Mouse (Mus musculus): Measurements from ENCODE around the gene Lsamp.

Lsamp gene

GRCm38 (mm10) chr16:41888546-41889165 lies 1904.5 kb downstream of the Lsamp start:
- intact Hi-C loops (cut with DNase I): no loop called here

- intact Hi-C loops (cut with DNase I): no loop called here
Measured at GRCm38 (mm10) chr16:41900783-41901182, 1916.6 kb downstream of the Lsamp start.

GRCm38 (mm10) chr16:41903654-41904053 lies 1919.5 kb downstream of the Lsamp start:
- intact Hi-C loops (cut with DNase I): no loop called here

DNA sequence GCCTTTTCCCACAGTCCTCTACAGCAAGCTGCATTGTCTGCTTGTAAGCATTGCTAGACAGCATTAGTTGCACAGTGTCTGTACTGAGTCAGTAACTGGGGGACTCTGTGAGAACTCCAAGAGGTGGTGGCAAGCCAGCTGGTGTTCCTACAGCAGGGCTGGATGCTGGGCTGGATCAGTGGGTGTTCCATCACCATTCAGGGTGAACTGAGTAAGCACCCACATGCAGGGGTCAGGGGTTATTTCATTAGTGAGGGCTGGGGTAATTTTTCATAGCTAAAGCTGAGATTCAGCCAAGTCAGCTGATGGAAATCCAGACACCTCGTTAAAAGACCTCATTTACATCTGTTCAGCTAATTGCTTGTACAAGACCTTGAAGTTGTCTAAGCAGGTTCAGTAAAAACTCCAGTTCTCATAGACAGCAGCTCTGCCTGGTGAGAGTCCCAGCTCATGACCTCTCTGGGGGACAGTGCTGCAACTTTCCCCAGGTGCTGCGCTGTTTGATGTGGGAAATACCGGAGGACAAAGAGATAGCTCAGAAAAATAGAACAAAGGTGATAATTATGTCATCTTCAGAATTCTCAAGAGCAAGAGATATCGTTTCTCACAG lies 1928.5 kb downstream of the Lsamp start:
- intact Hi-C loops (cut with DNase I): no loop called here

DNA sequence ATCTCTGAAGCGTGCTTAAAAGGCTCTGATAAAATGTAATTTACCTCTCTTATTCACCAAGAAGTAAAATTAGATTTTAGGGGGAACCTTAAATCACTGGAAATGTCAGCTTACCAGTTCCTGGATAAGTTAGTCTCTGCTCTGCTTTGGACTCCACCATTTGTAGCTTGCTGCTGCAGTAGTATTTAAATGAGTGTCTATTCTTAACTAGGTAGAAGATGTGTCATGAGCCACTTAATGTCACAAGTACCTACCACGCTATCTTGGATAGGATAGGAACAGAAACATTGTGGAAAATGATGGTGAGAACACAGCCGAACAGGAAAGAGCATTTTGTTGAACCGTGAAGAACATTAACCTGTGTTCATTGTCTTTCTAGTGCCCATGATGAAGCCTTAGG lies 1929.2 kb downstream of the Lsamp start:
- intact Hi-C loops (cut with DNase I): no loop called here

DNA sequence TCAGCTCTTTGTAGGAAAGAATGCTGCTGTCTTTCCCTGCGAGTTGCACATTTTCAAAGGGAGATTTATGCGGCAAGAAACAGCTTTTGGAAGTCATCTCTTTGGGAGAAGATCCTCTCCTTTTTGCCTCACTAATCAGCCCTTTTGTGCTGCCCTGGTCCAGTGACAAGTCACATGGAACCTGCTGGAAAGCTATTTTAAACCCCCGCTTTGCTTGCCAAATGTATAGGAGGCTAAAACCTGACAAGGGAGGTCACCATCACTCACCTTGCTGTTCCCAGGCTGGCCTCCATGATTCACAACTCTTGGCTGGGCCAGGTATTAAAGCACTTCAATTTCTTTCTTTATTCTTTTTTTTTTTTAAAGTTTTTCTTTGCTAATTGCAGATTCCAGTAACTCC lies 1932.2 kb downstream of the Lsamp start:
- intact Hi-C loops (cut with DNase I): no loop called here

DNA sequence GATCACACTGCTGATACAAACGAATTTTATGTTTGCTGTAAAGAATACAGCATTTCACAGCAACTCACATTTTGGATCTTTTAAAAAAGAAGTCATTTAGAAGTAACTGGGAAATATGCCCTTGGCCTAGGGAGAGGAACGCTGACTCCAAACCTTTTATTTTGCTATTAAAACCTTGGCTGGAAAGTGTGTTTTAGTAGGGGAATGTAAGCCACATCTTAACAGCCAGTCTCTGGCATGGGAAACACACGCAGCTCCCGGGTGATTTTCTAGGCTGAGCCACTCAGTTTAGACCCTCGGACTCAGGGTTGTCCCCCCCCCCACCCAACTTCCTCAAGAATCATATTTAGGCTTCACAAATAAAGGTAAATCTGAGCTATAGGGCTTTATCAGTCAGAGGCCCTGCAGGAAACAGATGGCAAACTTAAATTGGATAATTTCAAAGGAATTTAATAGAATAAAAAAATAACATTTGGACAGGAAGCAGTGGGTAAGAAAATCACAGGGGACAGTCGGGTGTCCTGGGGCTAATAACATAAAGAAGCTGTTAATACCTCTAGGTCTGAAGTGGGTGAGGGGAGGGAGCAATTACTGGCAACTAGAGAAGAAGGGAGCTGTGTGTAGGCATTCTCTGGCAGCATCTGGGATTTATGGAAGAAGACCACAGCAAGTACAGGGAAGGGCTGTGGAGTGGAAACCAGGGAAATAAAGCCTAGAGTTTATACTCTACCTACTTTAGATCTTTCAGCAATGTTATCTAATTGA lies 1933.1 kb downstream of the Lsamp start:
- intact Hi-C loops (cut with DNase I): no loop called here

- intact Hi-C loops (cut with DNase I): no loop called here
Measured at GRCm38 (mm10) chr16:41929546-41929945, 1945.4 kb downstream of the Lsamp start.

DNA sequence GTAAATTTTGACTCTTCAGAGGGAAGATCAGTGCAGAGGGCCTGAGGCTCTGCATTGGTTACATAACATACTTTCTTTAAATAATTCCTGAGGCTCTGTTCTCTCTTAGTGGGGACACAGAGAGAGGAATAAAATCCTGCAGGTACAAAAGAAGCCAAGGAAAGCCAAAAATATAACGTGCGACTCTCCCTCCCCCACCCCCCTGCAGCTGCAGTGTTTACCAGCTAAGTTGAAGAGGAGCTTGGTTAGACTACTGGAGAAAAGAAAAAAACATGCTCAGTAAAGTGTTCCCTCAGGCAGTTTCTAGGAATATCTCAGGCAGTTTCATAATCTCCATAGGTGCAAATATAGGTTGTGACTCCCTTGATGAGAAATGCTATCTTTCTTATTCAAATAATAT lies 1951.5 kb downstream of the Lsamp start:
- intact Hi-C loops (cut with DNase I): no loop called here

DNA sequence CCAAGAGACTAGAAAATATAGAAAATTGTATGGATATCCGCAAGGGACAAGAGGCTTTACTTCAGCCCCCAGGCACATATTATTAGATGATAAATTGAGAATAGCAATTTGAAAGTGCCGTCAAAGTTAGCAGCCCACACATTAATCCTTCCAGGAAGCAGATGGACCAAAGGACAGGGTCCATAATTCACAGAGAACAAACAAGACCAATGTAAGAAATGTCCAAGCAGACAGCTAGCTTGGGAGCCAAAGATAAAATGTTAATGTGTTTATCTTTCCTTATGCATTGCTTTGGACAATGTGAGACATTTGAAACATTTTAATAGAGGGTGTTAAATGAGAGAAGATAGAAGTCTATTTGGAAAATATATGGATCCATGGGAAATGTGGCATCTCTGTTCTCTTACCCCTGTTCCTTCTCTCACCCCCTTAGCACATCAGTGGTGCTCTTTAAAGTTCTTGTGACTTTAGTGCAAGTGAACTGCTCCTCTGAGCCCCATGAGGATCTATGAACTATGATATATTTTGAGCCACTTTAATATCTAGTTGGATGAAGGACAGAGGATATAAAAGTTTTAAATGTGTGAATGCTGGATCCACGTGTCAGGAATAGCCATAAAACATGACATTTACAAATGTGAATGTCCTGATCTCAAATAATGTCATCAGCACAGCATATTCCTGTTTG lies 1952.9 kb downstream of the Lsamp start:
- intact Hi-C loops (cut with DNase I): no loop called here

GRCm38 (mm10) chr16:41937596-41937990 lies 1953.4 kb downstream of the Lsamp start:
- intact Hi-C loops (cut with DNase I): no loop called here

- intact Hi-C loops (cut with DNase I): no loop called here
Measured at GRCm38 (mm10) chr16:41938258-41938657, 1954.1 kb downstream of the Lsamp start.

- intact Hi-C loops (cut with DNase I): no loop called here
Measured at GRCm38 (mm10) chr16:41941591-41942315, 1957.6 kb downstream of the Lsamp start.

GRCm38 (mm10) chr16:41957811-41958210 lies 1973.7 kb downstream of the Lsamp start:
- intact Hi-C loops (cut with DNase I): no loop called here

GRCm38 (mm10) chr16:41965636-41966035 lies 1981.5 kb downstream of the Lsamp start:
- intact Hi-C loops (cut with DNase I): no loop called here

GRCm38 (mm10) chr16:41969215-41969614 lies 1985.1 kb downstream of the Lsamp start:
- intact Hi-C loops (cut with DNase I): no loop called here

GRCm38 (mm10) chr16:41974866-41975719 lies 1990.9 kb downstream of the Lsamp start:
- intact Hi-C loops (cut with DNase I): no loop called here

DNA sequence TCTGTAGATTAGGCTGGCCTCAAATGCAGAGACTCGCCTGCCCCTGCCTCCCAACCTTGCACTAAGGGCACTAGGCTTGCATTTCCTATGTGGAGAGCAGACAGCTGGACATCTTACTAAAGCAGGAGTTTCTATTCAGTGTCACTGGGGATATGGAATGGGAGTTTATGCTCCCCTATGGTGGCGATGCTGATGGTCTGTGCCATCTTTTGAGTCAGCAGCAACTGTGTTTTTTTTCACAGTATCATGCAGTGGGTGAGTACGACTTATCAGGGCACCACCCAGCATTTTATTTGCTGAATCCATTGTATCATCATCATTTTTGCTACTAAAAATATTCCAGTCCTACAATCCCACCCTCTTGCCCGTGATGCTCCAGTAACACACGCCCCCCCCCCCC lies 1992.7 kb downstream of the Lsamp start:
- intact Hi-C loops (cut with DNase I): no loop called here

- intact Hi-C loops (cut with DNase I): no loop called here
Measured at GRCm38 (mm10) chr16:41996956-41997355, 2012.8 kb downstream of the Lsamp start.

DNA sequence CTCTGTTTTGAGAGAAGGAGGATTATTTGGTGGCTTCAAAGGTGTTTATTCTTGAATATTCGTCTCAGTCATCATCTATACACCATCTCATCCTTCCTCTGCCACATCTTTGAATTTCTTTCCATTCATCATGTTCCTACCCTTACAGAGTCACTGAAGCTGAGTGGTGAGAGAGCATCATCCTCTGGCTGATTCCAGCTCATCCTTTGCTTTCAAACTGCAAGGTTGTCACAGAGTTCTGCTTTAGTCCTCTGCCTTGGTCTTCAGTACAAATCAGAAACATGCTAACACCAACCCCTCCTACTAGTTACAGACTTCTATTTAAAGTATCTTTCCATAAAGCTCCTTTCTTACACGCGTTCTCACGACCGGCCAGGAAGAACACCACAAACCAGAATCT lies 2018.8 kb downstream of the Lsamp start:
- intact Hi-C loops (cut with DNase I): no loop called here

Measured in adrenal gland (tissue).